Mouse (Mus musculus) heart, postnatal 0 days (tissue): ENCODE results near the gene Ehmt2. TPM values are rescaled to one million over a fixed set of nuclear protein-coding genes. Genes with fewer than 3 reads are reported as not detected.
"Not testable (repeated sequence)": the region's sequence is repeated elsewhere in the genome, so short reads cannot be mapped to it uniquely, and the experiment has no call there.

Source experiments
- ATAC-seq: fragments of 200-750 bp; cut with Nextera tagmentation; 2 replicates; pipeline ENCODE4 v1.8.0; 2017; ENCODE audit warnings: low read depth, moderate number of reproducible peaks, moderate library complexity; ENCODE audit not compliant: insufficient read depth
- DNase-seq: peaks from one replicate; pipeline ENCODE4 v3.0.0-alpha.2; 2016; ENCODE audit warnings: low spot score
- H3K27ac ChIP-seq: fragments of 300-500 bp; sonication (generic); 2 replicates; pipeline ENCODE4 v1.5.1; 2014; ENCODE audit warnings: low read depth, mild to moderate bottlenecking
- H3K27me3 ChIP-seq: fragments of 300-500 bp; sonication (generic); 2 replicates; pipeline ENCODE4 v1.6.1; 2014; ENCODE audit warnings: low read length, mixed read lengths; ENCODE audit not compliant: control insufficient read depth, insufficient read depth
- H3K36me3 ChIP-seq: fragments of 300-500 bp; sonication (generic); replicated peaks from 2 replicates; pipeline ENCODE4 v1.6.1; 2014; ENCODE audit warnings: low read length, mixed read lengths; ENCODE audit not compliant: control insufficient read depth, insufficient read depth
- H3K4me1 ChIP-seq: fragments of 300-500 bp; sonication (generic); 2 replicates; pipeline ENCODE4 v1.6.1; 2014; ENCODE audit warnings: antibody characterized with exemption; ENCODE audit not compliant: control insufficient read depth, insufficient read depth
- H3K4me2 ChIP-seq: fragments of 300-500 bp; sonication (generic); 2 replicates; pipeline ENCODE4 v1.6.1; 2014; ENCODE audit warnings: low read depth, mild to moderate bottlenecking, low read length, moderate library complexity
- H3K4me3 ChIP-seq: fragments of 300-500 bp; sonication (generic); 2 replicates; pipeline ENCODE4 v1.5.1; 2014; ENCODE audit warnings: low read depth, low read length
- H3K9ac ChIP-seq: fragments of 300-500 bp; sonication (generic); replicated peaks from 2 replicates; pipeline ENCODE4 v1.6.1; 2014; ENCODE audit warnings: low read depth, low read length, mixed read lengths
- H3K9me3 ChIP-seq: fragments of 300-500 bp; sonication (generic); replicated peaks from 2 replicates; pipeline ENCODE4 v1.6.1; 2016; ENCODE audit warnings: low read length; ENCODE audit not compliant: control insufficient read depth
- CTCF ChIP-seq: IDR thresholded peaks from 2 replicates; pipeline ENCODE4 v1.5.1; 2016; ENCODE audit warnings: antibody characterized with exemption, control low read depth, low read depth
- EP300 ChIP-seq: IDR thresholded peaks from 2 replicates; pipeline ENCODE4 v1.6.1; 2016; ENCODE audit warnings: antibody characterized with exemption, low read depth
- WGBS: fragments of 180-500 bp; shearing (Covaris S2); extraction: QIAGEN DNeasy Blood & Tissue Kit; methylation state at CpG from one replicate; pipeline ENCODE4 v1.1.7; 2014; 5-methylcytosine and 5-hydroxymethylcytosine counted together
- polyA plus RNA-seq: library from polyadenylated mRNA; unstranded; fragments of >200 nt; fragmentation: Nextera tagmentation; extraction: Ambion mirVana; gene quantifications from 2 replicates; pipeline ENCODE4 v1.2.1, GENCODE M21; 2015
- total RNA-seq: library from RNA; depleted of rRNA; stranded (reverse); fragments of >200 nt; gene quantifications from 2 replicates; pipeline ENCODE4 v1.2.3, GENCODE M21; 2014; ENCODE audit warnings: low replicate concordance

Gene Ehmt2
- total and polyA plus RNA-seq, 2 experiments from 2014 or later: 17.6 to 80.3 TPM

GRCm38 (mm10) chr17:34947606-34948005, 49.3 kb downstream of the Ehmt2 start:
- whole genome bisulfite sequencing: 22% methylated on average over 8 of the region's 8 CpGs
- H3K4me3 ChIP-seq: no peak overlapping the region

DNA sequence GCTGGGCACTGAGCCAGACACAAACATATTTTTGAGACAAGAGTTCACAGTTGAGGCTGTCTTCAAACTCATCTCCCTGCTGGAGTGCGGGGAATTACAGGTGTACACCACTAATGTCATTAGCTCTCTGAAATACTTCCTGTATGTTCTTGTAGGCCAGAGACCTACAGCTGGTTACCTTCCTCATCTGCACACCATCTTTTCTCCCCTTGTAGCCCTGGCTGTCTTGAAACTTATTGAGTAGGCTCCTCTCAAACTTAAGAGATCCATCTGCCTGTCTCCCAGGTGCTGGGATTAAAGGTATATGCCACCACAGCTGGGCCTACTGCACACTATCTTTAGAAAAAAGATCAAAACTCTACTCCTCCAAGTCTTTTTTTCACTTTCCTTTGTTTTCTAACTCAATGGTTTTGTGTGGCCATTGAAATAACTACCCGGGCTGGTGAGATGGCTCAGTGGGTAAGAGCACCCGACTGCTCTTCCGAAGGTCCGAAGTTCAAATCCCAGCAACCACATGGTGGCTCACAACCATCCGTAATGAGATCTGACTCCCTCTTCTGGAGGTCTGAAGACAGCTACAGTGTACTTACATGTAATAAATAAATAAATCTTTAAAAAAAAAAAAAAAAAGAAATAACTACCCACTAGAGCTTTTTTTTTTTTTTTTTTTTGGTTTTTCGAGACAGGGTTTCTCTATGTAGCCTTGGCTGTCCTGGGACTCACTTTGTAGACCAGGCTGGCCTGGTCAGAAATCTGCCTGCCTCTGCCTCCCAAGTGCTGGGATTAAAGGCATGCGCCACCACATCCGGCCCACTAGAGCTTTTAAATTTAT, 50.7 kb downstream of the Ehmt2 start:
- 57% methylated on average over 9 of the region's 9 CpGs for WGBS
- not testable (repeated sequence) for ATAC-seq, H3K4me1 ChIP-seq, H3K9ac ChIP-seq, H3K4me3 ChIP-seq, H3K9me3 ChIP-seq, DNase-seq, H3K4me2 ChIP-seq, H3K27me3 ChIP-seq, H3K27ac ChIP-seq
- H3K36me3 ChIP-seq: peaks cover 15% of the 10 kb centered on the region

More at GRCm38 (mm10) chr17:34947606-34948005, 49.3 kb downstream of the Ehmt2 start:
- no peaks in the 10 kb centered on the region; the same call in 1 of the 2 replicates for H3K4me1 ChIP-seq
- H3K4me2 ChIP-seq: no peak overlapping the region
- DNase-seq: no peak
- no peak overlapping the region for H3K9ac ChIP-seq
- peaks cover 15% of the 10 kb centered on the region for H3K36me3 ChIP-seq
- no peak overlapping the region for H3K27ac ChIP-seq
- no peaks in the 10 kb centered on the region for H3K9me3 ChIP-seq
- no peaks in the 10 kb centered on the region for H3K27me3 ChIP-seq
- peak; percentile 43 for TF ChIP-seq CTCF
- no peak for TF ChIP-seq EP300
- no peak for ATAC-seq

GRCm38 (mm10) chr17:34949553-34949969, 51.3 kb downstream of the Ehmt2 start:
- Histone ChIP-seq H3K9ac (no peak overlapping the region), H3K4me3 (no peak overlapping the region), H3K36me3 (peaks cover 15% of the 10 kb centered on the region), H3K9me3 (no peaks in the 10 kb centered on the region), H3K27me3 (no peaks in the 10 kb centered on the region), H3K4me2 (no peak overlapping the region), H3K27ac (no peak overlapping the region), H3K4me1 (no peaks in the 10 kb centered on the region; the same call in 1 of the 2 replicates)
- TF ChIP-seq CTCF: no peak
- TF ChIP-seq EP300: no peak
- WGBS: 35% methylated on average over 4 of the region's 4 CpGs
- DNase-seq: no peak
- ATAC-seq: no peak

DNA sequence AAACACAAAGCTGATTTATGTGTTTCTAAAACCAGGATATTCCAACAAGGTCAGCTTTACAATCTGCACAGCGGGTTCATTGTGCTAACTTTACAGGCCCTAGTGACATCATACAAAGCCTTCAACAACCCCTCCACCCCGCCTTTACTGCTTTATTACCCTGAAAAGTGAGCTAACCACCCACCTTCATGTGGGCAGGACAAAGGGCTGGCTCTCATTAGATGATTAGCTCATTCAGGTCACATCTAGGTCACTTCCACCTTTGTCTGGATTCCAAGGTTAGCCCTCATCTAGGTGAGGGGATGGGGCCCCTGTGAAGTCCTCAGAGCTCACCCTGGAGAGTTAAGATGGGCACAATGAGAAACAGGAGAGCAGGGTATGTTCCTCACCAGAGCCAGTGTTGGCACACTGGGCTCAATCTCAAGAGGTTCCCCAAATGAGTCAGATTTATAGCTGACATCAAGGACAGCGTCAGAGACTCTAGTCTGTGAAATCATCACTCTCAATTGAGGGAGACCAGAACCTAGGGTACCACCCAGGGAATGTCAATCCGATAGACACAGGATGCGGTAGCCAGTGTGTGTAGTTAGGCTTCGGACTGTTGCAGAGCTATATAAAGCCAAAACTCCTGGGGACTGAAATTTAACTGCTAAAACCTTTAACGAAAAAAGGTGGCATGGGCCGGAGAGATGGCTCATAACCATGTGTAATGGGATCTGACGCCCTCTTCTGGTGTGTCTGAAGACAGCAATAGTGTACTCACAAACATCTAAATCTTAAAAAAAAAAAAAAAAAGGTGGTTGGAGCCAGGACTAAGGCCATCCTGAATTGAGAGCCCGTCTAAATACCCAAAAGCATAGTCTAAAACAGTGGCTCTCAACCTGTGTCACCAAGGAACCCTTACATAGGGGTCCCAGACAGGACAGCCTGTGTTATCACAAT, 52.5 kb downstream of the Ehmt2 start:
- peak overlapping the region; percentile 82 for H3K9ac ChIP-seq
- no peak for ATAC-seq
- no peaks in the 10 kb centered on the region for H3K9me3 ChIP-seq

DNA sequence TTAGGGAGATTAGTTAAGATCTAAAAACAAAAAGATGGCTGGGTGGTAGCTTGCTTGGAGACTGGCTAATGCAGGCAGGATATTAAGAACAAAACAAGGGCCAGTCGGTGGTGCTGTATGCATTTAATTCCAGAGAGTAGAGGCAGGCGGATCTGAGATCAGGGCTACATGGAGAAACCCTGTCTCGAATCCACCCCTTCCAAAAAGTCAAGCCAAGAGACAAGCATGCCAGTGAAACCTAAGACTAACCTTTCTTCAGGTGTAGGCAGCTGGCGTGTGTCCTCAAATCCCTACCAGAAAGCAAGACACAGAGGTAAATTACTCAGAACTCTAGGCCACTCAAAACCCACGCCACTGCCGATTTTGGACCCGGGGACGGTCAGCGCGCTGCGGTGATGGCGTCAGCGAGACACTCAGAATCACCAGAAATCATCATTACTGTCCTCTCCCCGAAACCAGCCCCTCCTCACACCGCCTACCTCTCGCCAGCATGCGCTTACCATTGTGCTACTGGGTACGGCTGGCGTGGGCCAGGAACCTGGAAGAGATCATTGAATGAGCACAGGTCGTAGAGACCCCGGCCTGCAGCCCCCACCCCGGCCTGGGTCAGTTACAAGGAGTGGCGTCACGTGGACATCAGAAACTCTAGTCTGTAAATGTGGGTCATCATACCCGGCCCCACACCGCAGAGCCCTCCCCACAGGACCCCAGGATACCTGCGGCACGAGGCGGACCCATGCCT, 53.5 kb downstream of the Ehmt2 start:
- Histone ChIP-seq H3K27ac (peak overlapping the region; percentile 73), H3K9me3 (no peaks in the 10 kb centered on the region), H3K4me1 (no peaks in the 10 kb centered on the region; the same call in 1 of the 2 replicates), H3K9ac (peak overlapping the region; percentile 82), H3K36me3 (peaks cover 15% of the 10 kb centered on the region), H3K27me3 (no peaks in the 10 kb centered on the region), H3K4me2 (peak overlapping the region; percentile 84), H3K4me3 (peak overlapping the region; percentile 74)
- TF ChIP-seq EP300 (no peak), CTCF (no peak)
- no peak for DNase-seq
- ATAC-seq: no peak
- under 1% methylated on average over 29 of the region's 29 CpGs for WGBS

More for the DNA sequence above, 52.5 kb downstream of the Ehmt2 start:
- DNase-seq: no peak
- Histone ChIP-seq H3K4me3 (peak overlapping the region; percentile 74), H3K4me2 (peak overlapping the region; percentile 84), H3K4me1 (no peaks in the 10 kb centered on the region; the same call in 1 of the 2 replicates), H3K27ac (0 out of 2 replicates have a peak overlapping the region, but pooled peaks have one; percentile 1), H3K27me3 (no peaks in the 10 kb centered on the region), H3K36me3 (peaks cover 15% of the 10 kb centered on the region)
- TF ChIP-seq EP300 (no peak), CTCF (no peak)
- WGBS: 33% methylated on average over 10 of the region's 10 CpGs
